Mouse (Mus musculus): Measurements from ENCODE around the gene Tfdp2. TPM values are rescaled to one million over a fixed set of nuclear protein-coding genes. Genes with fewer than 3 reads are reported as not detected.
"Not testable (repeated sequence)": the region's sequence is repeated elsewhere in the genome, so short reads cannot be mapped to it uniquely, and the experiment has no call there.

Gene Tfdp2
- polyA plus RNA-seq (2016; fragmentation: Nextera tagmentation; extraction: Ambion mirVana), result 58.5 and 61.6 TPM in 2 replicates

DNA sequence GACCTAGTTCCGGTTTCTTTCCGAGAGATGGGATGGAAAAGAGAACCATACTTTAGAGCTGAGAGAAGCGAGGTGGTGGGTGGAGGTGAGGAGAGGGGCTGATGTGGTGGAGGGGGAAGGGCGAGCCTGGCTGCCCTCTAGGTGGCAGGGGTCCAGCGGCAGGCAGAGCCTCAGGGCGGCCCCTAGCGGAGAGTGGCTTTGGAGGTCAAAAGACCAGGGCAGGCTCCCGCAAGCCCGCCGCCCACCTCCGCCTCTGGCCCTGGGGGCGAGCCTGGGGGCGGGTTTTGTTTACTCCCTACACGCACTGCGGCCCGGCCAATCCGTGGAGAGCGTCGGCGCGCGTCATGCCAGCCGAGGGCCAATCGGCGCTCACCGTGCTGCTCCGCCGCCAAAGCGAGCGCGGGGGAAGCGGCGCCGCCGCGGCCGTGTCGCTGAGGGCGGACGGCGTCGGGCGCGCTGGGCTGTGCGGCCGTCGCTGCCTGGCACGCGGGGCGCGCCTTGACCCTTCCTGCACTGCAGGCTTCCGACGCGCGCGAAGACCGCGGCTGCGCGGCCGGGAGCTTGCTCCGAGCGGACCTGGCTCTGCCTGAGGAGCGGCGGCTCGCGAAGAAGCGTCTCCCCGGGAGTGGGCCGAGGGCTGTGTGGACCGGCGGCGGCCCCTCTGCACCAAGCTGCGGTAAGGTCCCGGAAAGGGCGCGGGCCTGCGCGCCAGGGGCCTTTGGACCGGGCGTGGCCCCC is at the start of gene Tfdp2:
Gene Tfdp2 (plus strand): TSS at position 391 of the 738 bp plus-strand sequence.
- peaks cover 26% of the 10 kb centered on the region for H3K4me1 ChIP-seq
- DNase-seq (ENCODE audit: low spot score), result peak; percentile 94
- WGBS, result under 1% methylated on average over 81 of the region's 81 CpGs
- no peaks in the 10 kb centered on the region for H3K36me3 ChIP-seq
- no peaks in the 10 kb centered on the region for H3K9me3 ChIP-seq (replicated peaks)
- peak within 1 kb of the TSS; percentile 88 for H3K4me3 ChIP-seq
- peak within 1 kb of the TSS; percentile 94 for H3K27ac ChIP-seq
- no peaks in the 10 kb centered on the region for H3K27me3 ChIP-seq (ENCODE audit: low read depth, poor library complexity, severe bottlenecking)

DNA sequence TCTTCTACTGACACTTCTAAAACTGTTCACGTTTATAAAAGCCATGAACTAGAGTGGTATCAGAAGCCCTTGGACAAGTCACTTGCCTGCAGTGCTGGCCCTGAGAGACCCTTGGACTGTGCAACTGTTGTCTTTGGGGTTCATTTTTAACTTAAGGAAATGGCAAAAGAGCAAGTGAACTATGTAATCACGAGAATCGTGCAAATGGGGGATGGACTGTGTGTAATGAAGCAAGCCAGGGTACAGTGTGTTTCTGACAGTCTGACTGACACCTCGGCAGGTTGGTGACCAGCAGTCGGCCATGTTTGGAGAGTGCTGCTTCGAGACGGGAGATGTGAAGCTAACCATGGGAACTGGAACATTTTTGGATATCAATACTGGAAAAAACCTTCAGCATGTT is 43.3 kb upstream of the Tfdp2 start:
- H3K9me3 ChIP-seq (replicated peaks), result no peaks in the 10 kb centered on the region
- no peak overlapping the region for H3K27ac ChIP-seq
- no peaks in the 10 kb centered on the region for H3K27me3 ChIP-seq (ENCODE audit: low read depth, poor library complexity, severe bottlenecking)
- WGBS, result 92% methylated on average over 7 of the region's 7 CpGs
- H3K36me3 ChIP-seq, result peaks cover 11% of the 10 kb centered on the region
- no peak for DNase-seq (ENCODE audit: low spot score)
- no peak overlapping the region for H3K4me3 ChIP-seq
- no peaks in the 10 kb centered on the region for H3K4me1 ChIP-seq

- Histone ChIP-seq H3K27me3 (ENCODE audit: low read depth, poor library complexity, severe bottlenecking) (no peaks in the 10 kb centered on the region), H3K4me3 (no peak overlapping the region), H3K9me3 (replicated peaks) (no peaks in the 10 kb centered on the region), H3K36me3 (peaks cover 10% of the 10 kb centered on the region; the same call in 1 of the 2 replicates), H3K27ac (no peak overlapping the region), H3K4me1 (no peaks in the 10 kb centered on the region)
- WGBS, result 57% methylated on average over 4 of the region's 4 CpGs
- DNase-seq (ENCODE audit: low spot score), result no peak
These were observed 37.6 kb upstream of the Tfdp2 start for GRCm38 (mm10) chr9:96158431-96158830.

DNA sequence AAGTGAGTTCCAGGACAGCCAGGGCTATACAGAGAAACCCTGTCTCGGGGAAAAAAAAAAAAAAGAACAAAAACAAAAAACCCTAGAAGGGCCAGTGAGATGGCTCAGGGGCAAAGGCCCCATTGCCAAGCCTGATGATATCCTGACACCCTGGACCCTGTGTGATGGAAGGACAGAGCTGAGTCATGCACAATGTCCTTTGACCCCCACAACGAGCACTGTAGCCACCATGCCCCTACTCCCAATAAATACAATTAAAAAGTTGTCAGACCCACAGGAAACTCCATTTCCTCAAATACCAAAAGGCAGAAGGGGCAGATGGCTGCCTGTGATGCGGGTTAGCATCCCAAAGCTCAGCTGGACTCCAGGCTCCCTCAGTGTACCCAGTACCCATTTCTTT is 37.0 kb upstream of the Tfdp2 start:
- Histone ChIP-seq H3K27me3 (ENCODE audit: low read depth, poor library complexity, severe bottlenecking) (no peaks in the 10 kb centered on the region), H3K36me3 (peaks cover 10% of the 10 kb centered on the region; the same call in 1 of the 2 replicates), H3K27ac (no peak overlapping the region), H3K9me3 (replicated peaks) (no peaks in the 10 kb centered on the region), H3K4me1 (no peaks in the 10 kb centered on the region), H3K4me3 (no peak overlapping the region)
- DNase-seq (ENCODE audit: low spot score), result no peak
- WGBS, result 72% methylated on average over 3 of the region's 3 CpGs

DNA sequence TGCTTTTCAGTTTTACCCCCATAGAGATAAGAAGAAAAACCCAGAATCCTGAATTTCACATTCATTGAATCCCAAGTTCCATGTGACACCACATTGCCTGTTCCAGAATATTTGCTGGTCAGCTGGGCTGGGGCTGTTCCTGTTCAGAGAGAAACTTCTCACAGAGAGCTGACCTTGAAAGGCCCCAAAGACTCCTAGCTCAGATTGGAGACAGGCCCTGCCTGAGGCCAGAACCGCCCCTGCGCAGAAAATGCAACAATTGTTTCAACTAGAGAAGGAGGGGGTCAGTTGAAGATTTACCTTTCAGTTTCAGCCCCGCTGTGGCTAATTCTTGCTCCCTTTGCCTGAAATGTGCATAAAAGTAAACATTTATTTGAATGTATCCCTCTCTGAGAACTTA is 35.3 kb upstream of the Tfdp2 start:
- H3K4me1 ChIP-seq, result no peaks in the 10 kb centered on the region
- H3K27ac ChIP-seq, result no peak overlapping the region
- no peak for DNase-seq (ENCODE audit: low spot score)
- no peaks in the 10 kb centered on the region for H3K27me3 ChIP-seq (ENCODE audit: low read depth, poor library complexity, severe bottlenecking)
- no peaks in the 10 kb centered on the region for H3K9me3 ChIP-seq (replicated peaks)
- WGBS, result 87% methylated on average over 3 of the region's 3 CpGs
- 0 out of 2 replicates have a peak, but pooled peaks cover 5% of the 10 kb centered on the region for H3K36me3 ChIP-seq
- H3K4me3 ChIP-seq, result no peak overlapping the region

- H3K27ac ChIP-seq, result no peak overlapping the region
- 0 out of 2 replicates have a peak, but pooled peaks cover 5% of the 10 kb centered on the region for H3K36me3 ChIP-seq
- H3K27me3 ChIP-seq (ENCODE audit: low read depth, poor library complexity, severe bottlenecking), result no peaks in the 10 kb centered on the region
- H3K4me3 ChIP-seq, result no peak overlapping the region
- H3K9me3 ChIP-seq (replicated peaks), result no peaks in the 10 kb centered on the region
- no peak for DNase-seq (ENCODE audit: low spot score)
- H3K4me1 ChIP-seq, result no peaks in the 10 kb centered on the region
- 56% methylated on average over 5 of the region's 5 CpGs for WGBS
These were observed 33.7 kb upstream of the Tfdp2 start for GRCm38 (mm10) chr9:96162421-96162820.

DNA sequence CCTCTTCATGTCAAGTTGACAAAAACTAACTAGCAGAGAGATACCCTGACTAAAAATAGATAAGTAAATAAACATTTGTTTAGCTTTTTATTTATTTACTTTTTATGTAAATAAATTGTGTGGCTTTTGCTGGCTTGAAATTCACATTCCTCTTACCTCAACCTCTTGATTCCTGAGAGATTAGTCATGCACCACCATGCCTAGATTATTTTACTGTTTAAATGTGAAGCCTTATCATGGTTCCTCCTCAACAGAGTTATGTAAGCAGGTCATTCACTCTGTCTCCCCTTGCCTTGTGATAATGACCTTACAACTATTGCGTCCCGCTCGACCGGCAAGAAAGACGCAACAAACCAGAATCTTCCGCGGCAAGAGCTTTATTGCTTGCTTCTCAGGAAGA is 32.6 kb upstream of the Tfdp2 start:
- Histone ChIP-seq H3K9me3 (replicated peaks) (no peaks in the 10 kb centered on the region), H3K27me3 (ENCODE audit: low read depth, poor library complexity, severe bottlenecking) (no peaks in the 10 kb centered on the region), H3K27ac (no peak overlapping the region), H3K4me1 (no peaks in the 10 kb centered on the region), H3K36me3 (0 out of 2 replicates have a peak, but pooled peaks cover 5% of the 10 kb centered on the region), H3K4me3 (no peak overlapping the region)
- DNase-seq (ENCODE audit: low spot score), result no peak
- WGBS, result 97% methylated on average over 7 of the region's 7 CpGs

GRCm38 (mm10) chr9:96163983-96164382 is 32.1 kb upstream of the Tfdp2 start:
- not testable (repeated sequence) for DNase-seq (ENCODE audit: low spot score); H3K4me3 ChIP-seq

DNA sequence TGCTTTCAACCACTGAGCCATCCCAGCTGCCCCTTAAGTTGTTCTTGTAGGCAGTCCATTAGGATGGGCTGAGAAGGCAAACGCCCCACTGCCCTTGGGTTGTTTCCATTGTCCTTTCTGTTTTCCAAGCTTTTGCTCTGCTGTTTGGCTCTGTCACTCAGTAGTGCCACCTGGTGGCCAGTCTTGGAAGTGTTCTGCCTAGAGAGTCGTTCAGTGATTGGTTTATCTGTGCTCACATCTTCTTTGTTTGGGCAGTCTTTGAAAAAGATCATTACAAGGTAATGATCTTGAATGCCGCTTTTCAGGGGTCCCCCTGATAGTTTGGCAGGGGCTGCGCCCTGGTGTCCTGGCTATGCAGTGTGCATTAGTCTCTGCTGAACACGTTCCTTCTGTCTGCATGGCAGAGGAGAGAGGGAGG is 28.9 kb upstream of the Tfdp2 start:
- peak overlapping the region; percentile 37; the same call in 1 of the 2 replicates for H3K27ac ChIP-seq
- no peak overlapping the region for H3K4me3 ChIP-seq
- H3K36me3 ChIP-seq, result 0 out of 2 replicates have a peak, but pooled peaks cover 5% of the 10 kb centered on the region
- H3K9me3 ChIP-seq (replicated peaks), result no peaks in the 10 kb centered on the region
- DNase-seq (ENCODE audit: low spot score), result peak; percentile 88
- H3K27me3 ChIP-seq (ENCODE audit: low read depth, poor library complexity, severe bottlenecking), result no peaks in the 10 kb centered on the region
- no peaks in the 10 kb centered on the region for H3K4me1 ChIP-seq
- 37% methylated on average over 5 of the region's 5 CpGs for WGBS

More at GRCm38 (mm10) chr9:96163983-96164382, 32.1 kb upstream of the Tfdp2 start:
- not testable (repeated sequence) for H3K27ac ChIP-seq; H3K4me1 ChIP-seq; H3K36me3 ChIP-seq; H3K9me3 ChIP-seq (replicated peaks); H3K27me3 ChIP-seq (ENCODE audit: low read depth, poor library complexity, severe bottlenecking)
- WGBS, result 98% methylated on average over 15 of the region's 15 CpGs

DNA sequence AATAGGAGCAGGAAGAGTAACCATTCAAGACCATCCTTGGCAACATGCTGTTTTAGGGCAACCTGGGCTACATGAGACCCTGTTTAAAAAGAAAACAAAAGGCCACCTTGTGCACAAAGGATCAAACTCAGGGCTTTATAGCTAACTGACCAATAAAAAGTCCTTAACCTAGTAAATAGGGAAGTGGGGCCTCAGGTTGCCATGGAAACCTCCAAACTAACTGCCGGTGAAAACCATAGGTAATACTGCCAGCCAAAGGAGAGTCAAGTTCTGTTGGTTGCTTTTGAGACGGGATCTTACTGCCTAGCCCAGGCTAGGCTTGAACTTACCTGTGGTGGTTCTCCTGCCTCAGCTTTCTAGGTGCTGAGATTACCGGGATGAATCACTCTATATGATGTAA is 25.5 kb upstream of the Tfdp2 start:
- Histone ChIP-seq H3K4me3 (no peak overlapping the region), H3K9me3 (replicated peaks) (no peaks in the 10 kb centered on the region), H3K36me3 (0 out of 2 replicates have a peak, but pooled peaks cover 3% of the 10 kb centered on the region), H3K27ac (no peak overlapping the region), H3K27me3 (ENCODE audit: low read depth, poor library complexity, severe bottlenecking) (no peaks in the 10 kb centered on the region), H3K4me1 (no peaks in the 10 kb centered on the region)
- WGBS, result 78% methylated on average over 3 of the region's 3 CpGs
- DNase-seq (ENCODE audit: low spot score), result no peak

GRCm38 (mm10) chr9:96184909-96185308 is 11.2 kb upstream of the Tfdp2 start:
- WGBS, result 88% methylated on average over 4 of the region's 4 CpGs
- Histone ChIP-seq H3K4me3 (no peak overlapping the region), H3K36me3 (no peaks in the 10 kb centered on the region), H3K27ac (no peak overlapping the region), H3K9me3 (replicated peaks) (no peaks in the 10 kb centered on the region), H3K4me1 (no peaks in the 10 kb centered on the region), H3K27me3 (ENCODE audit: low read depth, poor library complexity, severe bottlenecking) (no peaks in the 10 kb centered on the region)
- DNase-seq (ENCODE audit: low spot score), result no peak

DNA sequence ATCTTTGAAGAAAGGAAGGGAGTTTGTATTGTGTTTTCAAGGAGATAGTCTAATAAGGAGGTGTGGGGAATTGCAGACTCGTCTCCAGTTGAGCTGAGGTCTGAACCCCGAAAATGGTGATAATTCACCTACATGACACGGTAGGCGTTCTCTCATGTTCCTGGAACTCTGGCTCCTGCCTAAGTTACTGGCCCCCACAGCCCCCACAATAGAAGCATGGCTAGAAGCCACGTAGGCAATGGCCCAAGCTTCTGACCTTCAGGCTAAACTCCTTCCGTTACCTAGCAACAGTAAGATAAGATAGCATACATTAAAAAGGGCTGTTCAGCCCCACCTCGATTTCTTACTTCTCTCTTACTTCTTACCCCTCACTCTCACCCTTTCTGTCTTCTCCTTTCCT is 9.4 kb upstream of the Tfdp2 start:
- Histone ChIP-seq H3K4me1 (no peaks in the 10 kb centered on the region; the same call in 1 of the 2 replicates), H3K9me3 (replicated peaks) (no peaks in the 10 kb centered on the region), H3K36me3 (no peaks in the 10 kb centered on the region), H3K27ac (no peak overlapping the region), H3K27me3 (ENCODE audit: low read depth, poor library complexity, severe bottlenecking) (no peaks in the 10 kb centered on the region), H3K4me3 (no peak overlapping the region)
- DNase-seq (ENCODE audit: low spot score), result no peak
- WGBS, result 80% methylated on average over 7 of the region's 7 CpGs

GRCm38 (mm10) chr9:96196636-96197181 is 634 bp downstream of the Tfdp2 start:
- Histone ChIP-seq H3K27me3 (ENCODE audit: low read depth, poor library complexity, severe bottlenecking) (no peaks in the 10 kb centered on the region), H3K27ac (peak overlapping the region; percentile 94), H3K9me3 (replicated peaks) (no peaks in the 10 kb centered on the region), H3K4me1 (peaks cover 26% of the 10 kb centered on the region), H3K4me3 (peak overlapping the region; percentile 88), H3K36me3 (no peaks in the 10 kb centered on the region)
- peak; percentile 69 for DNase-seq (ENCODE audit: low spot score)
- under 1% methylated on average over 20 of the region's 20 CpGs for WGBS
